Mouse (Mus musculus) limb, embryonic 11.5 days (tissue): ENCODE data around the gene Srp54c. TPM values are rescaled to one million over a fixed set of nuclear protein-coding genes. Genes with fewer than 3 reads are reported as not detected.
A peak's percentile ranks its signal among the peaks of the same experiment; 100 is the strongest.
"Not testable (repeated sequence)": the region's sequence is repeated elsewhere in the genome, so short reads cannot be mapped to it uniquely, and the experiment has no call there.

Experiments used
- ATAC-seq: fragments of 200-750 bp; cut with Nextera tagmentation; 2 replicates; pipeline ENCODE4 v1.8.0; 2017; ENCODE audit warnings: low read depth; ENCODE audit not compliant: insufficient number of reproducible peaks, low FRiP score, low TSS enrichment
- DNase-seq: peaks from one replicate; pipeline ENCODE4 v3.0.0-alpha.2; 2015; ENCODE audit warnings: low spot score
- H3K27ac ChIP-seq: fragments of 300-500 bp; sonication (generic); replicated peaks from 2 replicates; pipeline ENCODE4 v1.5.1; 2014; ENCODE audit warnings: low read depth, mild to moderate bottlenecking, low read length
- H3K27me3 ChIP-seq: fragments of 300-500 bp; sonication (generic); 2 replicates; pipeline ENCODE4 v1.6.1; 2014; ENCODE audit warnings: mild to moderate bottlenecking, low read length, mixed read lengths; ENCODE audit not compliant: control insufficient read depth, insufficient read depth
- H3K36me3 ChIP-seq: fragments of 300-500 bp; sonication (generic); 2 replicates; pipeline ENCODE4 v1.6.1; 2014; ENCODE audit warnings: mild to moderate bottlenecking, low read length, moderate library complexity, mixed read lengths; ENCODE audit not compliant: control insufficient read depth, insufficient read depth
- H3K4me1 ChIP-seq: fragments of 300-500 bp; sonication (generic); 2 replicates; pipeline ENCODE4 v1.6.1; 2014; ENCODE audit warnings: low read length, mixed read lengths; ENCODE audit not compliant: control insufficient read depth, insufficient read depth
- H3K4me2 ChIP-seq: fragments of 300-500 bp; sonication (generic); 2 replicates; pipeline ENCODE4 v1.6.1; 2014; ENCODE audit warnings: low read depth, mild to moderate bottlenecking, moderate library complexity; ENCODE audit not compliant: severe bottlenecking
- H3K4me3 ChIP-seq: fragments of 300-500 bp; sonication (generic); 2 replicates; pipeline ENCODE4 v1.5.1; 2014; ENCODE audit warnings: low read depth, low read length
- H3K9ac ChIP-seq: fragments of 300-500 bp; sonication (generic); 2 replicates; pipeline ENCODE4 v1.6.1; 2014; ENCODE audit warnings: mild to moderate bottlenecking, low read length
- H3K9me3 ChIP-seq: fragments of 300-500 bp; sonication (generic); 2 replicates; pipeline ENCODE4 v1.6.1; 2016; ENCODE audit warnings: low read length; ENCODE audit not compliant: control insufficient read depth
- WGBS: fragments of 180-500 bp; shearing (Covaris S2); extraction: QIAGEN DNeasy Blood & Tissue Kit; methylation state at CpG from one replicate; pipeline ENCODE4 v1.1.7; 2014; 5-methylcytosine and 5-hydroxymethylcytosine counted together
- polyA plus RNA-seq: library from polyadenylated mRNA; unstranded; fragments of >200 nt; fragmentation: Nextera tagmentation; extraction: Ambion mirVana; gene quantifications from 2 replicates; pipeline ENCODE4 v1.2.1, GENCODE M21; 2014

The Srp54c gene
- polyA plus RNA-seq, 1 experiment from 2014 or later: 64.9 TPM

GRCm38 (mm10) chr12:55261950-55262349 is 32.0 kb downstream of the Srp54c start:
- ATAC-seq, H3K9ac ChIP-seq, H3K27me3 ChIP-seq, H3K4me2 ChIP-seq, H3K4me1 ChIP-seq, H3K9me3 ChIP-seq, DNase-seq, H3K4me3 ChIP-seq, H3K36me3 ChIP-seq, H3K27ac ChIP-seq: not testable (repeated sequence)
- WGBS: no CpG with 5 or more reads among the region's 8 CpGs

- not testable (repeated sequence) for H3K36me3 ChIP-seq, H3K9ac ChIP-seq, DNase-seq, H3K9me3 ChIP-seq, H3K4me1 ChIP-seq, H3K4me2 ChIP-seq, H3K27me3 ChIP-seq, ATAC-seq, H3K4me3 ChIP-seq, H3K27ac ChIP-seq
- no CpG with 5 or more reads among the region's 5 CpGs for WGBS
These were observed 33.4 kb downstream of the Srp54c start for GRCm38 (mm10) chr12:55263385-55263784.

DNA sequence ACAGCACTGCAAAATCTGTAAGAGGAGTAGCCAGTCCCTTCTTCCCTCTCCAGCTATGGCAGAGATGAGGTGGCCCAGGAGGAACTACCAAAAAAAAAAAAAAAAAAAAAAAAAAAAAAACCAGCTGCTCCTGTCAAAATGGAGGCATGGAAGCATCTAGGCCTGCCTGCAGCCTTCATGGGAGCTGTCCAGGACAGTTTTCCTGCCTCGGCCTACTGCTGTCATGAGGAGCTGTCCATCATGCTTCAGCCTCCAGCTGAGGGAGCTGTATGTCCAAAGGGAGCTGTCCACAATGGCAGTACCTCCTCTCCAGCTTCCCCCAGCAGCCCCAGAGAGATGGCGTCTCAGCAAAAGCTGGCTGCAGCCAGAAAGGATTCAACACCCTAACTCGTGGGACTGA is 42.3 kb downstream of the Srp54c start:
- Histone ChIP-seq H3K9me3 (no peaks in the 10 kb centered on the region), H3K9ac (no peak overlapping the region), H3K27ac (no peak overlapping the region), H3K27me3 (no peaks in the 10 kb centered on the region), H3K4me2 (no peak overlapping the region), H3K4me3 (no peak overlapping the region), H3K4me1 (no peaks in the 10 kb centered on the region), H3K36me3 (no peaks in the 10 kb centered on the region)
- 75% methylated on average over 3 of the region's 3 CpGs for WGBS
- ATAC-seq (no peak), DNase-seq (no peak)

DNA sequence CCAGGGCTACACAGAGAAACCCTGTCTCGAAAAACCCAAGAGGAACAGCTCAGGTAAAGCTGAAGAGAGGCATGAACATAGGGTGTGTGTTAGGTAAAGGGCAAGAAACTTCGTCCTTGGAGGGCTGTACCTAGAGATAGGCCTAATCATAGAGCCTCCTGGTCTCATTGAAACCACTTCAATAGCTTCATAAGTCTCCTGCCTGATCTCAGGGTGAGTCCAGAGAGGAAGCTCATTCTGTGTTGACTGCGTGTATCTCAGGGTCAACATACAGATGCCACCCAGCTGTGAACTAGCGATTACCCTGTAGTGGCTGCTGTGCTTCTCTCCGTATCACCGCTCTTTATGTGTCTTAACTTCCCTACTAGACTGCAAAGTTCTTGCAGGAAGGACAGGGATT is 47.6 kb downstream of the Srp54c start:
- not testable (repeated sequence) for DNase-seq, H3K9me3 ChIP-seq, ATAC-seq, H3K36me3 ChIP-seq, H3K4me3 ChIP-seq, H3K4me2 ChIP-seq, H3K9ac ChIP-seq, H3K4me1 ChIP-seq, H3K27ac ChIP-seq, H3K27me3 ChIP-seq
- WGBS: 87% methylated on average over 3 of the region's 6 CpGs

- no peak overlapping the region for H3K27ac ChIP-seq
- H3K27me3 ChIP-seq: no peaks in the 10 kb centered on the region
- no peak overlapping the region for H3K4me2 ChIP-seq
- H3K4me3 ChIP-seq: no peak overlapping the region
- H3K36me3 ChIP-seq: peaks cover 22% of the 10 kb centered on the region; the same call in 1 of the 2 replicates
- no peak for DNase-seq
- WGBS: 93% methylated on average over 9 of the region's 9 CpGs
- no peak for ATAC-seq
- 0 out of 2 replicates have a peak, but pooled peaks cover 4% of the 10 kb centered on the region for H3K4me1 ChIP-seq
- H3K9me3 ChIP-seq: no peaks in the 10 kb centered on the region
- no peak overlapping the region for H3K9ac ChIP-seq
These were observed 68.1 kb downstream of the Srp54c start for GRCm38 (mm10) chr12:55298112-55298511.

DNA sequence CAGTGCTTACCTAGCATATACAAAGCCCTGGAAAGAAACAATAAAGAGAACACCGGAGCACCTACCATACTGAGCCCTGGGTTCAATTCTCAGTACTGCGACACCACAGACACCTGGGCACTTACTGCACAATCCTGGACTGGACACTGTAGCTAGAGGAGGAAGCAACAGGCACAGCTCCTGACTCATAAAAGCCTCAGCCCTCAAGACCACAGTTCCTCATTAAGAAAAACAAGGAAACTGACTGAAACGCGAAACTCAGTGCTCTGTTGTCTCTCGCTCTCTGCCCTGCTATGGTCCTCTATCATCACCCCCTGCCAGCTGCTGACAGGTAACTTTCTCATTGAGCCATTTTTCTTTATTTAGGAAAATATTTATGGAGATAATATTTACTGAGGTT is 69.4 kb downstream of the Srp54c start, which contains the start of gene 1110008L16Rik:
TSS of gene 1110008L16Rik (plus strand) at position 242 of the 400 bp plus-strand sequence.
- WGBS: 80% methylated on average over 5 of the region's 5 CpGs
- H3K36me3 ChIP-seq: peaks cover 18% of the 10 kb centered on the region; the same call in 1 of the 2 replicates

DNA sequence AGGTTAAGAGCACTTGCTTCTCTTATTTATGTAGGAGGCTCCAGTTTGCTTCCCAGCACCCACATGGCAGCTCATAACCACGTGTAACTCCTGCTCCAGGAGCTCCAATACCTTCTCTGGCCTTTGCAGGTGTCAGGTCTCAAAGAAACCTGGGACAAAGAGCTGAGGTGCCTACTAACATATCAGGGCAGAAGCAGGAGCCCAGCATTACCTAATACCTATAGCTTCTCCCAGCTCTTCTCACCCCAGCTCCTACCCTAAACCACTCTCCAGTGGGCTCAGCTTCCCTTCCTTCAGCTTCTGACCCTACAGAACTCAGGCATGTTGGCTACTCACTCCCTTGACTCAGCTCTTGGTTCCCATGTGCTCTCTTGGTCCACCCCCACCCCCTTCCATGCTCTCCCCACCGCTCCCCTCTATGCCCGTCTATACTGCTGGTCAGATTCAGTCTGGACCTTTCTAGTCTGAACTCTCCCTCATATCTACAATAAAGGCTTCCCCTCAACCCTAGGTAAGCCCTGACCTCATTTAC is 70.9 kb downstream of the Srp54c start:
- DNase-seq (no peak), ATAC-seq (no peak)
- Histone ChIP-seq H3K4me2 (peak overlapping the region; percentile 48), H3K27ac (no peak overlapping the region), H3K4me3 (no peak overlapping the region), H3K36me3 (peaks cover 9% of the 10 kb centered on the region; the same call in 1 of the 2 replicates), H3K9me3 (no peaks in the 10 kb centered on the region), H3K9ac (no peak overlapping the region), H3K4me1 (0 out of 2 replicates have a peak, but pooled peaks cover 4% of the 10 kb centered on the region), H3K27me3 (no peaks in the 10 kb centered on the region)
- 85% methylated on average over 3 of the region's 3 CpGs for WGBS

More for the DNA sequence above, 69.4 kb downstream of the Srp54c start, which contains the start of gene 1110008L16Rik:
- Histone ChIP-seq H3K27me3 (no peaks in the 10 kb centered on the region), H3K9me3 (no peaks in the 10 kb centered on the region), H3K9ac (no peak within 1 kb of the TSS), H3K4me1 (0 out of 2 replicates have a peak, but pooled peaks cover 4% of the 10 kb centered on the region), H3K4me2 (no peak within 1 kb of the TSS), H3K4me3 (no peak within 1 kb of the TSS), H3K27ac (no peak within 1 kb of the TSS)
- no peak for ATAC-seq
- DNase-seq: no peak

GRCm38 (mm10) chr12:55301472-55302300 is 71.7 kb downstream of the Srp54c start:
- ATAC-seq: peak; percentile 1; the same call in 1 of the 2 replicates
- DNase-seq: peak; percentile 40
- Histone ChIP-seq H3K4me1 (0 out of 2 replicates have a peak, but pooled peaks cover 4% of the 10 kb centered on the region), H3K36me3 (peaks cover 7% of the 10 kb centered on the region; the same call in 1 of the 2 replicates), H3K9me3 (no peaks in the 10 kb centered on the region), H3K27ac (peak overlapping the region; percentile 79), H3K27me3 (no peaks in the 10 kb centered on the region), H3K4me3 (peak overlapping the region; percentile 61), H3K4me2 (peak overlapping the region; percentile 48), H3K9ac (peak overlapping the region; percentile 83)
- 53% methylated on average over 11 of the region's 11 CpGs for WGBS
